Mouse (Mus musculus) lung, postnatal 36 days (tissue): ENCODE data around the gene Tpsg1.
A peak's percentile ranks its signal among the peaks of the same experiment; 100 is the strongest.

Experiments
- DNase-seq: peaks from one replicate; pipeline ENCODE4 v3.0.0; 2022; ENCODE audit warnings: mixed read lengths

Tpsg1 gene

DNA sequence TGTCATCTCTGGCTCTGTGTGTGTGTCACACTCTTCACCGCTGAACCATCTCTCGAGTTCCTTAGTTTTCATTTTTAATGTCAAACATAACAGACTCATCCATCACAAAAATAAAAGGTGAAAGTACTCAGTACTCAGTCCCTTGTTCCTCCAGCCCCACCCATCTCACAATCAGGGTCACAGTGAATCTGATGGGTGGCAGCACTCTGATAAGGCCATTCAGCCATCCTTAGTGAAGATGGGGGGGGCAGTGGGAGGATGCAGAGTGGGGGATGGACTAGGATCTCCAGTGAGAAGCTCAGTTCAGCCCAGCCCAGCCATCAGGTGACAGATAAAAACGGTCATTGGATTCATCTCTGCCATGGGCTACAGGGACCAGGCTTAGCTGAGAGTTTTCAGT lies at the start of gene Tpsg1:
TSS of gene Tpsg1 (plus strand) at position 301 of the 400 bp plus-strand sequence.
- no peak for DNase-seq

- DNase-seq: no peak
Measured at GRCm38 (mm10) chr17:25320819-25321218, 48.3 kb upstream of the Tpsg1 start.

DNA sequence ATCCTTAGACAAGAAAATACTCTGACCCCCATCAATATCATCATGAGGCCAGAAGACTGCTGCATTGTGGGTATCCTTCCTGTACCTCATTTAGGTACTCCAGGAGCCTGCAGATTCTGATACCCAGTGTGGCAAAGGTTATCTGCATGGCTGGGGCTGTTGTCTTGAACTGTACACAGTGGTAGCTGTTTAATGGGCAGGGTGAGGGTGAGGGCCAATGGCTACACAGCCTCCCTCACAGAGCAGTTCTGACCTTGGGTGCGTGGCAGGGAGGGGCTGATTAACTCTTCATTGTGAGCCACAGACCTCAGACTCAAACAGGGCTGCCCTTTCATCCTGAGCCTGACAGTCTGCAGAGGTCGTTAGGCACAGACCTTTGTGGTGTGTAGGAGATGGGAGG lies 46.1 kb upstream of the Tpsg1 start:
- DNase-seq: no peak

DNA sequence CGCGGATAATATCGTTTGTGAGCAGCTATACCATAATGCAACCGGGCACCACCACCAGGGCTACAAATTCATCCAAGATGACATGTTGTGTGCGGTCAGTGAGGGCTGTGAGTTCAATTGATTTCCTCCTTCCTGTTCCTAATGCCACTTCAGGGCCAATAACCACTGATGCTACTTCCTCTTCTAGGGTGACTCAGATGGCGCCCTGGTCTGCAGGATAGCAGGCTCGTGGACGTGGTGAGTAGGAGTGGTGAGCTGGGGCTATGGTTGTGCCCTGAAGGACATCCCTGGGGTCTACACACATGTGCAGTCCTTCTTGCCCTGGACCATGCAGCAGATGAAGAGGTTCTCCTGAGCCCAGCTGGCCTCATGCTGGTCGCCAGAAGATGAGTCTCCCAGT lies 36.8 kb upstream of the Tpsg1 start:
- DNase-seq: peak; percentile 10

DNA sequence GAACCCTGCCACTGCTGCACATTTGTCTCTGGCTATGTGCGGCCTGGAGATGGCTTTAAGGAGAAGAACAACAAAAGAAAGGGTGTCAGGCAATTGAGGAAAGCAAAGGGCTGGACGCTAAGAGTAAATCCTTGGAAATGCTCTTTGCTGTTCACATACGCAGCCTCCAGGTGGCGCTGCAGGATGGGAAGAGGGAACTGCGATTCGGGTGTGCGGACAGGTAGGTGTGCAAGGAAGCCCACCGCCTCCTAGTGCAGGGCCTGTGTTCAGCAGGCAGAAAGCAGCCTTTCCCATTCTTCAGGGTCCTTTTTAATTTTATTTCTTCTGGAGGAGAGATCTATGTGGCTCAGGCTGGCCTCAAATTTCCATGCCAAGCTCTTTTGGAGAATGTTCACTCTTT lies 35.1 kb upstream of the Tpsg1 start:
- DNase-seq: peak; percentile 29

DNA sequence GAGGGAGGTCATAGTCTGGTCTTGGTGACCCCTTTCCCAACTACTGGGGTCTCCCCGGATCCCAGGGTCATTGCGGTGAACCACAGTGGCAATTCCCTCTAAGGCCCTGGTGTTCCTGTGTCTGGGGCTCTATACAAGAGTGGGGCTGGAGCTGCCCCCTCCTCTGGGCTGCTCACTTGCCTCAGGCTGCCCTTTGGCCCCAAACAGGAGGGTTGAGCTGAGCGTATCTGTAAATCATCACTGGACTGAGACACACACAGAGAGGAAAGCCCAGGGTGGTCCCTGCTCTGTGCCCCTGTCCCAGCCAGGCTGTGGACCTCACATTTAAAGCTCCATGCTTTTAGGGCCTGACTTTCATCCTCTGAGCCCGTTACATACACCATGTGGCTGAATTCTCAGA lies 30.9 kb upstream of the Tpsg1 start:
- DNase-seq: no peak

GRCm38 (mm10) chr17:25340003-25340402 lies 29.1 kb upstream of the Tpsg1 start:
- DNase-seq: no peak

- no peak for DNase-seq
Measured at GRCm38 (mm10) chr17:25341490-25341889, 27.6 kb upstream of the Tpsg1 start.

DNA sequence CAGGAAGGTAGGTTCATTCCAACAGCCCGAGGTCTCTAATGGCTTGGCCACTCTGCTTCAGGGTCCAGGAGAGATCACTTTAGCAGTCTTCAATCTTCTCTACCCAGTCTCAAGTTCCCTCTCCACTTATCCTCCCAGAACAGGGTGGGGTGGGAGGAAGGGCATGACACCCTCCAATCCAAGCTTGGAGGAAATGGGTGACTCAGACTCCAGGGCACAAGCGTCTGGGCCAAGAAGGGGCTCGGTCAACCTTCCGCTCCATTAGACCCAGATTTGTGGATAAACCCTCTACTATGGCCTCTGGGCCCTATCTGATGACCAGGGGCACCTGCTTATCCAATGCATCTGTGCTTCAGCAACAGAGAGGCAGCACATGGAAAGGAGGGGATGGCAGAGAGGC lies 23.6 kb upstream of the Tpsg1 start, which contains the start of gene Tpsab1:
TSS of gene Tpsab1 (minus strand) at position 101 of the 400 bp plus-strand sequence.
- DNase-seq: no peak

- DNase-seq: no peak
Measured at GRCm38 (mm10) chr17:25361291-25361690, 7.8 kb upstream of the Tpsg1 start.

- peak; percentile 30 for DNase-seq
Measured at GRCm38 (mm10) chr17:25363726-25364125, 5.3 kb upstream of the Tpsg1 start.

- no peak for DNase-seq
Measured at GRCm38 (mm10) chr17:25366005-25366404, 3.1 kb upstream of the Tpsg1 start, which contains the start of gene Tpsb2. Tpsb2 (plus strand) TSS chr17:25366305.

GRCm38 (mm10) chr17:25372491-25372890 lies 3.4 kb downstream of the Tpsg1 start:
- DNase-seq: no peak

DNA sequence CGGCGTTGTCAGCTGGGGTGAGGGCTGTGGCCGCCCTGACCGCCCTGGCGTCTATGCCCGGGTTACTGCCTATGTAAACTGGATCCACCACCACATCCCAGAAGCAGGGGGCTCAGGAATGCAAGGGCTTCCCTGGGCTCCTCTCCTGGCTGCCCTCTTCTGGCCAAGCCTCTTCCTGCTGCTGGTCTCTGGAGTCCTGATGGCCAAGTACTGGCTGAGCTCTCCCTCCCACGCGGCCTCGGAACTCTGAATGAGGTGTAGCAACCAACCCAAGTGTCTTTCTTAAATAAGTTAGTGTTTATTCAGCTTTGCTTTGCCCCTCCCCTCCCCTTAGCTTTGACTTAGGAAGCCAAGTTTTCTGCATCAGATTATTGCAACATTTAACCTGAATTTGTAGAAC lies 4.9 kb downstream of the Tpsg1 start:
- peak; percentile 65 for DNase-seq

GRCm38 (mm10) chr17:25394526-25394925 lies 25.5 kb downstream of the Tpsg1 start:
- no peak for DNase-seq

GRCm38 (mm10) chr17:25397804-25398519 lies 28.9 kb downstream of the Tpsg1 start:
- peak; percentile 85 for DNase-seq

DNA sequence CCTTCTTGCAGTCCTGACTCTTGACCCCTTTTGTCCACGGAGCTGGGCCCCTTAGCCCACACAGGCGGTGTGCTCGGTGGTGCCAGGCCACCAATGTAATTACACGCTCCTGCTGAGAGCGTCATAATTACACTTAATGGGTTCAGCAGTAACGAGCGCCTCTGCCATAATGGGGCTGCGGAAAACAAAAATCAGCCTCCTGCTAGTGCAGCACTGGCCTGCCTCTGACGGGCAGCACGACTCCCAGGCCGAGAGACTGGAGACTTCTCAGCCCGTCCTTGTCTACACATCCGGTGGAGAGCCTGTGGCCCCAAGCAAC lies 29.4 kb downstream of the Tpsg1 start:
- no peak for DNase-seq

- peak; percentile 3 for DNase-seq
Measured at GRCm38 (mm10) chr17:25400443-25400842, 31.4 kb downstream of the Tpsg1 start.

DNA sequence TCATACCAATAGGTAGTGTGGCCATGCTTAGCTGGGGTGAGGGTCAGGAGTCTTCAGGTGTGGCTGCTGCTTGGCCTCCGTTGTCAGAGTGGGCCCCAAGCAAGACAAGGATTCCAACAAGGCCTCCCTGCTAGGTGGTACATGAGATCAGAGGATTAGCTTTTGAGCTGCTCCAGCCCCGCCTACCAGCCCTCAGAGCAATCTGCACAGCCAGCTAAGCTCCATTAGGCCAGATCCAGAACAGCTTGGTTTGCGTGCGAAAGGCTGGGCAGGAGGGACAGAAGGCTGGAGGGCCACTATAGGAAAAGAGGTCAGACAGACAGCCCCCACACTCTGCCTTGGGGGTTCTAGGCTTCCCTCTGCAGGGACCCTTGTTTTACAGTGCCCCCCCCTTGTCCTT lies 32.4 kb downstream of the Tpsg1 start:
- no peak for DNase-seq

DNA sequence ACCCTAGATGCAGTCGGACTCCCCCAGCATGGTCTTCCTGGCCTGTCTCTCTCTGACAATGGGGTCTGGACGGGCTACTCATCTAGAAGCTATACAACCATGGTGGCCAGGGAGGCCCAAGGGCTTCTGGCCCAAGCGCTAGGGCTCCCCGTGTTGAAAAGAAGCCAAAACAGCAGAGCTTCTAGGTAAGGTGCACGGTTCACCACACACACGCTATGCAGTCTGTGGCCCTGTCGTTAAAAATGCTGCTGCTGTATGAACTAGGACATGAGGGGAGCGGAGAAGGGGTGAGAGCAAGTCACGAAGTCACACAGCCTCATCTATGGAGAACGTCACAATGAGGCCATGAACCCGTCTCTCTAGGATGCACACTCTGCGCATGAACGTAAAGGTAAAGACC lies 33.2 kb downstream of the Tpsg1 start:
- no peak for DNase-seq

GRCm38 (mm10) chr17:25404190-25404589 lies 35.1 kb downstream of the Tpsg1 start:
- DNase-seq: no peak

DNA sequence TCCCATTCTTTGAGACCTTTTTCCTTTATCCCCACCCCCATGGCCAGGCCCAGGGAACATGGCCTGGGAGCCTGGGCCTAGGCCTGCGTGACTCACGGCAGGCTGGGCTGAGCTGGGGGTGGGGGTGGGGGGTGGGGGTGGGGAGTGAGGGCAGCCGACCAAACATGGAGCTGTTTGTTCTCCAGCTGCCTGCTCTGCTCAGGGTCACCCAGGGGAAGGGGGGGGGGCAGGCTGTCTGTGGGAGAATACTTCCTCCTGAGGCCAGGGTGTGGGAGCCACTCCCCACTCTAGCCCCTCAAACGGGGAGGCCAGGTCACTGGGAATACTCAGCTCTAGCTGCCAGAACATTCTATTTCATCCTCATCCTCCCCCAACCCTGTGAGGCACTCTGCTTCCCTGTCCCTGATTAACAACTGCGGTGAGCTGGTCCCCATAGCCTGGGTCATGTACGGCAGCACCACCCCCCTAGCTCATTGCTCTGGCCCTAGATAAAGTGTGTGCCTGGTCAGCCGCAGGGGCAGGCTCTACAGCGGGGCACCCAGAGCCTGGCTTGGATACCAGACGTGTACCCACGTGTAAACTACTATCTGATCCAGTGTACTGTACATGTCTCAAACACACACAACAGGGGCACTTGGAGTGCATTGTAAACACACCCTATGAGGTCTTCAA lies 36.3 kb downstream of the Tpsg1 start:
- DNase-seq: no peak

- DNase-seq: no peak
Measured at GRCm38 (mm10) chr17:25406011-25406441, 37.0 kb downstream of the Tpsg1 start.

DNA sequence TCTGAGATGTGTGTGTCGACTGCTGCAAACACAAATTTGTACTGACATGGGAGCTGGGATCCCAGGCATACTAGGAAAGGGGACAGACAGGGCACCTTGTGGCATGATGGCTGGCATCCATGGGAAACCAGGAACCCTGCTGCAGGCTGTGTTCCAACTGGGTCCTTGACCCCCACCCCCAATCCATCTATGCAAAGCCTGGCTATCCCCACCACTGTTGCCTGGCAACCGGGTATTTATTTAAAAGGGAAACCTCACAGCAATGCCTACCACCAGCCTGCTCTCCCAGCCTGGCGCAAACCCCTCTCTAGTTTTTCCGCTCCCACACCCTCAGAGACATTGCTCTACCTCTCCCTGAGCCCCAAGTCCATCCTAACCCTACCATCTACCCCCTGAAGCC lies 38.3 kb downstream of the Tpsg1 start:
- no peak for DNase-seq
